Mouse (Mus musculus): ENCODE measurements around the gene Hnrnpm.
"Not testable (repeated sequence)": the region's sequence is repeated elsewhere in the genome, so short reads cannot be mapped to it uniquely, and the experiment has no call there.

Gene Hnrnpm

DNA sequence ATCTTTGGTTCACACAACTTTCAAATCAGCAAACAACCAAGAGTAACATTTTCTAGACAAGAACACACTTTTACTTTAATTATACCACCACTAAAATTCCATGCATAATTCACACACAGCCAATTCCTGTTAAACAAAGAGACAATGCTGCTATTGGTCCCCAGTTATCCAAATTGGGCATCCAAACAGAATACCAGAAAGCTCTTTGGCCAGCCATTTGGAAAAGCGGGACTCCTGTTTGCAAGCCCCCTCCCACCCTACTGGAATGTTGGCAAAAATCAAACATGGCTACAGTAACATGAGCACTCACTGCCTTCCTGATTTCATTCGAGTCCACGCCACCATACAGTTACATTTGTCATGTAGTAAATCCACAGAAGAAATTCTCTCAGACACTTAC, 17.0 kb downstream of the Hnrnpm start:
- DNase-seq (ENCODE audit: low spot score in 2 of 2), result no peak

DNA sequence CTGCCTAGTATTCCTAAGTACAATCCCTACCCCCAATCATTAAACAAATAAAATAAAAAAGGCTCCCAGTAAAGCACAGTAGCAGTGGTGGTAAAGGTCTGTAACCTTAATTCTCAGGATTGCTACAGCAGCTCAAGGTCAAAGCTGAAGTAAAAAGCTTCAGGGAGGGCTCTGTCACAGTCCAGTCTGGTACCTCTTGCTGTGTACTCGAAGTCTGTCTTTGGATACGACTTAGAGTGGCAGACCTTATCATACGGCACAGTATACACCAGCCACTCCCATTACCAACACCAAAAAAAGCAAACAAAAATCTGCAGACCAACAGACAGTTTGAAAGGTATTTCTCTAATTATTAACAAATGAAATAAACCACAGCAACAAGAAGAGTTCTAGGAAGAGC, 19.8 kb downstream of the Hnrnpm start:
- no peak for DNase-seq (ENCODE audit: low spot score in 2 of 2)

DNA sequence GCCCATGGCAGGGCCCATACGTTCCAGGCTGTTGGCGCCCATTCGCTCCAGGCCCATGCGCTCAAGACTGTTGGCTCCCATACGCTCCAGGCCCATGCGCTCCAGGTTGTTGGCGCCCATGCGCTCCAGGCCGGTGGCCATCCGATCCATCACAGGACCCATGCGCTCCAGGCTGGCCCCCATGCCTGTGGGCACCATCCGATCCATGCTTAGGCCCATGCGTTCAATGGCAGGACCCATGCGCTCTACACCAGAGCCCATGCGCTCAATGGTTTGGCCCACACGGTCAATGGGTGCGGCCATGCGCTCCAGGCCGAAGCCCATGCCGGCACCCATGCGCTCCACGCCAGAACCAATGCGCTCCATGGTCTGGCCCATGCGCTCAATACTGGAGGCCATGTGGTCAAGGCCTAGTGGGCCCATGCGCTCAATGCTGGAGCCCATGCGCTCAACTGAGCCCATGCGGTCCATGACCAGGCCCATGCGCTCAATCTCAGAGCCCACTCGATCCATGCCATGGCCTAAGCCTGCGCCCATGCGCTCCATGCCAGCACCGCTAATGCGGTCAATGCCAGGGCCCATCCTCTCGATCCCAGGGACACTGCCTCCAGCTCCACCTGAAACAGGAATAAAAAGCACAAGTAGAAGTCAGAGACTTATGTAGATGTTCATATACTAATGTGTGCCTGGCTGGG, 36.7 kb downstream of the Hnrnpm start:
- no peak for DNase-seq (ENCODE audit: low spot score in 2 of 2)

DNA sequence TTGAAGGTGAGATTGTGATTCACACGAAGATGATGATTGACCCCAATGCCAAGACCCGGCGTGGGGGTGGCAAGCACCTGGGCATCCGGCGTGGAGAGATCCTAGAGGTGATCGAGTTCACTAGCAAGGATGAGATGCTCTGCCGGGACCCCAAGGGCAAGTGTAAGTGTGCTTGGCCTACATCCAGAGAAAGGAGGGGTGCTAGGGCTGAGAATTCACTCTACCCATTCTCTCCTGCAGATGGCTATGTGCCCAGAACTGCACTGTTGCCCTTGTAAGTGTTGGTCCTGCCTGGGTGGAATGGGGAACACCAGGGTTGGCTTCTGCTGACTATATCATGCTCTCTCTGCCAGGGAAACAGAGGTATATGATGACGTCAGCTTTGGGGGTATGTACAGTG, 41.6 kb downstream of the Hnrnpm start:
- no peak for DNase-seq (ENCODE audit: low spot score in 2 of 2)

DNA sequence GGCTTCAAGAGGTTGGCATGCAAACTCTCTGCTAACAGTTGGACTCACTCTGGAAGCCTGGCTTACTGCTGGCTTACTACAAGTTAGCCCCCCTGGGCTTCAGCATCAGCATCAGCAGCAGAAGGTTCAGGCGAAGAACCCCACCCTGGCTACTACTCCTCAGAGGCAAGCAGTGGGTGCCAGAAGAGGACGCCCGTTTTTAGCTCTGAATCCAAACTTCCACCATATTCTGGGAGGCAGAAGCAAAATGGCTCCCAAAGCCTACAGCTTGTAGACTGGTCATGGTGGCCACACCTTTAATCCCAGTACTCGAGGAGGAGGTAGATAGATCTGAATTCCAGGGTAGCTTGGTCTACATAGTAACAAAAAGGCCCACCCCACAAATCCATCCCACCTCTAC, 42.6 kb downstream of the Hnrnpm start:
- no peak for DNase-seq (ENCODE audit: low spot score in 2 of 2)

DNA sequence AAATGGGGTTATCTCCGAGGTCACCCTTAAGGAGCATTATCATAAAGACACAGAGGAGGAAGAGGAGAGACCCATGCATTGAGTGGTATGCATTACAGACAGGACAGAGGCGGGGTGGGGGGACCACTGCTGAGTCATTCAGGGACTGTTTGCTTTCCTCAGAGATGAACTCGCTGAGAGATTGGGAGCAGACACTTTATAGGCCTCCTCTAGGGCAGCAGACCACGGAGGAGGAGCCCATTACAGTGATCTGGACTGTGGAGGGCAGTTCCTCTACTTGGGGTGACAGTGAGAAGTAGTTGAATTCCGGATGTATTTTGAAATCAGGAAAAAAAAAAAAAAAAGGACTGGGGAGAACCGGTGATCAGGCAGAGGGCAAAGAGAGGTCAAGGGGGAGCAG, 46.9 kb downstream of the Hnrnpm start:
- DNase-seq (ENCODE audit: low spot score in 2 of 2), result no peak

DNA sequence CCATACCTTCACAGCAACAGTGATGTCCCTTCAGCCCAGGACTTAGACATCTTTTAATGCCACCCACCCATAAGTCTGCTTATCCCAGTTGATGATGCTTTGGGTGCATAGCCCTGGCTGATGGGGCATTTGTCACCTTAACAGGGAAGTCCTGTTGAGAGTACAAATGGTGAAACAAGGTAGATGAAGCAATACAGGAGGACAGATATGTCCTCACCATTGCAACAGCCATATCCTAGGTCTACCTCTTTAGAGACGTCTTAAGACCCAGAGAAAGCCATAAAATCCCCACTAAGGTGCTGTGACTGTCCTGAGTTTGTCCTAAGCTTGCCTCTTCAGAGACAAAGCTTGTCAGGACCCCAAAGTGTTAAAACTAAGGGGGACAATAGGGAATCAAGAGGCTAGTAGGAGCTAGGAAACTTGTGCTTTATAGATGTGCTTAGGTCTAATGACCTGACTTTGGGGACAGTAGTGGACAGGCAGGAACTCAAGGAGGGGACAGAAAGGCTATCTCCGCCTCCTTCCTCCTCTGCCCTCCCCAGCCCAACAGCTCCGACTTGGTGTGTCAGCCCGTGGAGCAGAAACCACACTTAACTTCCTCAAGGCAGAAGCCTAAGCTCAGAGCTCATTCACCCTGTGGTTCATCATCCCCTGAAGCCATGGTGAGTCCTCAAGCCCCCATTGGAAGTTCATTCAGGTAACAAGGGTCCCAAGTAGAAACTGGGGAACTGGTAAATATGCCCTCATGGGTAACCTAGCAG, 49.0 kb downstream of the Hnrnpm start, which contains the start of gene Pram1:
Gene Pram1 (plus strand): TSS at position 541 of the 761 bp plus-strand sequence.
- no peak for DNase-seq (ENCODE audit: low spot score in 2 of 2)

DNA sequence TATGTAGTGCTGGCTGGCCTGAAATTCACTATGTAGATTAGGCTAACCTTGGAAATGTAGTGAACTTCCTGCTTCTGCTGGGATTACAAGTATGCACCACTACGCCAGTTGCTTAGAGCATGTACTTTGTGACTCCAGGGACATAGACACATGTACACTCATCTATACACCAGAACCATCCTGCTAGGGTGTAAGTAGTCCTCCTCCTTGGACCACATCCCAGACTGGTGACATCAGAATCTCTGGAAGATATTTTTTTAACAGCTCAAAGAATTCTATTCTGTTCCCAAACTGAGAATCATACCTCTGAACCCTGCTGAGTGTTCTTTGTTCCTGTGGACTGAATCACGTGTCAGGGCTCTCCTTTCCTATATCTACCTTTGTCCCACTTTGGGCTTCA, 49.6 kb downstream of the Hnrnpm start:
- DNase-seq (ENCODE audit: low spot score in 2 of 2), result no peak

DNA sequence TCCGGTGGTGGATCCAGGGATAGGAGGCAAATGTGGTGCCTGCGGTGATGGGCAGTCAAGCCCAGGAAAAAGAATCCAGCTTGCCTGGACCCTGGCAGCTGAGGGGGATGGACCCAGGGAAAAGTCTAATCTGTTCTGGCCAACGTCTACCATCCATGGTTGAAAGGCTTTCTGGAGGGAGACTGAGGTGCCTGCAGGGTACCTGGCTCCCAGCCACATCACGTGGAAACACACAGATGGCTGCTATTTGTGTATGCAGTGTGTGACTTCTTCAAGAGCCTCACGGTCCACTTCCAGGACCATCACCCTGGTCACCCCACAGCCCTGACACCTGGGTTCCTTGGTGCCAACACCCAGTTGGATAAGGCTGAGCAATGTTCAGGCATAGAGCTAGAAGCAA, 54.9 kb downstream of the Hnrnpm start:
- DNase-seq (ENCODE audit: low spot score in 2 of 2), result no peak

DNA sequence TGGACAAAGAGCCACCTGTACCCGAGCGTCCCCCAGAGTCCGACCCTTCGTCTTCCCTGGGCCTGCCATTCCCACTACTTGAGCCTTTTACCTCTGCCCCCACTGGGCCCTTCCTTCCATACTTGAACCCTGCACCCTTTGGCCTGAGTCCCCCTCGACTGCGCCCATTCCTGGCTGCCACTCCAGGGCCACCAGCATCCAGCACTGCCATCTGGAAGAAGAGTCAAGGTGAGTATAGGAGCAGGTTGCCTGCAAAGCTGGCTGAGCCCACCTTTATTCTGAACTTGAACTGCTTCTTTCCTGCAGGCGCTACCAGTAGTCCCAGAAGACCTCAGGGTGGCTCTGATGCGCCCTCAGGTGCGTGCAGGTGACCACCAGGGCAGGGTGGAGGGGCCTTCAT, 55.4 kb downstream of the Hnrnpm start:
- DNase-seq (ENCODE audit: low spot score in 2 of 2), result no peak

DNA sequence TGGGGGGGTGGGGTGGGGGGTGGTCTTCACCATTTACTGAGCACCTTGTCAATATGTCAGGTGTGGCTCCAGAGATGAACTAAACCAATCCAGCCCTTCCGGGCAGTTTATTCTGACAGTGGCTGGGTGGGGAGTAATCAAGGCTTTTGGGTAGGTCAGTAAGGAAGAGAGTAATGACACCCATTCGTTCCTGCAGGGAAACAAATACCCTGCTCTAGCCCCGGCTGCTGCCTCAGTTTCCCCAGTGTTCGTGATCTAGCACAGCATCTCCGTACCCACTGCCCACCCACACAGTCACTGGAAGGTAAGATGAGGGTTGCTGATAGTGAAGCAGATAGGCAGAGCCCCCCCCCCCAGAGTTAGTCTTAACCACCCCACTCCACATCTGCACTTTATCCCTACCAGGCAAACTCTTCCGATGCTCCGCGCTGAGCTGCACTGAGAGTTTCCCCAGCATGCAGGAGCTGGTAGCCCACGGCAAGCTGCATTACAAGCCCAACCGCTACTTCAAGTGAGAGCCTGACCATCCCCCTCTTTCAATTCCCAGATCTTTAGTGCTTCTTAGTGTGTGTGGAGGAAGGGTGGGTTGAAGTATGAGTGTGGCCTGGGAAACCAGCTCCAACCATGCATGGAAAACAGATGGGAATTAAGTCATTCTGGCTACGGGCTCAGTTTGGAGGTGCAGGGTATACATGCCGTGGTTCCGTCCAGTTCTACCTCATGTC, 56.3 kb downstream of the Hnrnpm start:
- DNase-seq (ENCODE audit: low spot score in 2 of 2), result no peak

DNA sequence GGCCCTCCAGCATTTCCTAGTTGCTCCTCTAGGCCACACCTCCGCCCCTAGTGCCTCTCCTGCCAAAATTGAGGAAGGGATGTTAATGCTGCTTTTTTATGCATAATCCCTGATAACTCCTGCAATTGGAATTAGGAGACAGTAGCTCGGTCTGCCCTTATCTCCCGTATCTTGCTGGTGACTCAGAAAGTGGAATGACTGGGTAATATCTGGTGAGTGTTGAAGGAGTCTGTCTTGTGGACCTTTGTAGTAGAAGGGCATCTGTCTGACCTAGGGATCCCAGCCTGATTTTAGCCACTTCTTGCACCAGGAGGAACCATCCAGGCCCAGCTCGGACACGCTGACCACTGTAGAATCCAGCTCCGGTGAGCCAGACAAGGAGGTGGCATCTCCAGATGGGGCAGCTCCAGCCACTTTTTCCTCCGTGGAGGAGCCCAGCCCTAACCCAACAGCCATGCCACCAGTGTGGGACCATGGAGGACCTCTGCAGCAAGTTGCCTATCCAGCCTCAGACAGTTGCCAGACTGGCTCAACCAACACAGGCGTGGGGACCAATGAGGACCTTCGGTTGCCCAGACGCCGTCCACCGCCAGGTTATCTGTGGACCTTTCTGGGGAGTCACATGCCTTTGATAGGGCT, 57.1 kb downstream of the Hnrnpm start:
- DNase-seq (ENCODE audit: low spot score in 2 of 2), result no peak

DNA sequence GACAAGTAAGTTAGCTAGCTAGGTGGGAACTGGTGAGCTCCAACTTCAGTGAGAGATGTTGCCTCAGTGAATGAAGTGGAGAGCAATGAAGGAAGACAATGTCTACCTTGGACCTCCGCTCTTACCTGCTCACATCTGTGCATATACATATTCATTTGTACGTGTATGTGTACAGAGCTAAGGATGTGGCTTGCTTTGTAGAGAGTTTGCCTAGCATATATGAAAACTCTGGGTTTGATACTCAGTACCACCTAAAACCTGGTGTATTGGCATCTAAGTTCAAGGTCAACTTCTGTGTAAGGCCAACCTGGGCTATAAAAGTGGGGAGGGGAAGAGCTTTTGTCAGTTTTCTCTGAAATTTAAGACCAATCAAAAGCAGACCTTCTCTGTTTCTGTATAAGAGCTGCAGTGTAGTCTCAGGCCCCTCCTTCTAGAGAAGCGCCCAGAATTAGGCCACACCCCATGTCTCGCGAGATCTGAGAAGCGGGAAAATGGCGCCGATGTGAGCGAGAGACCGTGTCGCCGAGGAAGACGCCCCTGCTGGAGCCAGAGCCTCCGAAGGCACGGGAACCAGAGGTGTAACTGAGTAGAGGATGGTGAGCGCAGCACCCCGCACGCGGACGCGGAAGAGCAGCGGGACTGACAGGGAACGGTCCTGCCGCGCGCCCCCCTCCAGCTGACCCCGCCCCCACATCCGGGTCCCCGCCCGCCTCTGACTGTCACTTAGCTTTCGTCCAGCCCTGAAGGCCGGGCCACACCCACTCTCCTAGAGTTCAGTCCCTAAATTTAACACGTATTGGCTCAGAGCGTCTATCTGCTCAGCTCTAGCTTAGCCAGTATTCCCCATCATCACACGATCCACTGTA, 57.8 kb downstream of the Hnrnpm start, which contains the start of gene Zfp414:
Gene Zfp414 (plus strand): TSS at position 470 of the 866 bp plus-strand sequence.
- DNase-seq (ENCODE audit: low spot score in 2 of 2), result peak; percentile 84 to 90

DNA sequence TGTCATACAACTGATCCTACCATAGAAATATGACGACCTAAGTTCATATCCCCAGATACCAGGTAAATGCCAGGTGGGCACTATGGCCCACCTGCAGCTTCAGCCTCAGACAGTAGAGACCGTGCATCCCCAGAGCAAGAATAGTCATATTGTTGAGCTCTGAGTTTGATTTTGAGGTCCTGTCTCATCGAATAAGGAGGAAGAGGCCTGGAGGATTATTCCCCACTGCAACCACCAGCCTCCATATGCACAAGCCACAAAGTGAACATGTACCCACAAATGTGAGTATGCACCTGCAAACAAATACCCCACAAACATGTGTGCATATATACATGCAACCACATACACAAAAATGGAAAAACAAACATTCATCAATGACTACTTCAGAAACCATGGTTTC, 59.4 kb downstream of the Hnrnpm start:
- DNase-seq (ENCODE audit: low spot score in 2 of 2), result no peak

DNA sequence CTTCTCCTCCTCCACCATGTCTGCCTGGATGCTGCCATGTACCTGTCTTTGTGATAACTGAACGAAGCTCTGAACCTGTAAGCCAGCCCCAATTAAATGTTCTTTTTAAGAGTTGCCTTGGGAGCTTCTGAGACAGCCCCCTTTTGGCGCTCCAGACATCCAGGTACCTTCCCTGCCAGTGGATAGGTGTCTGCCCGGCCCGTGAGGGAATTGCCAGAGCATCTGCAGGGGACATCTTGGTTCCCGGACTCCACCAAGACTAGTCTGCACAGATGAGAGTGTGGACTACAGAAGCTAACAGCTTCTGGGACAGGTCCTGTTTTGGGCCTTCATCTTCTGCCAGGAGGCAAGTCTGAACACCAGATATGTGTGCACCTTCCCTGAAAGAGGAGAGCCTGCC, 72.9 kb downstream of the Hnrnpm start:
- DNase-seq (ENCODE audit: low spot score in 2 of 2), result not testable (repeated sequence)

DNA sequence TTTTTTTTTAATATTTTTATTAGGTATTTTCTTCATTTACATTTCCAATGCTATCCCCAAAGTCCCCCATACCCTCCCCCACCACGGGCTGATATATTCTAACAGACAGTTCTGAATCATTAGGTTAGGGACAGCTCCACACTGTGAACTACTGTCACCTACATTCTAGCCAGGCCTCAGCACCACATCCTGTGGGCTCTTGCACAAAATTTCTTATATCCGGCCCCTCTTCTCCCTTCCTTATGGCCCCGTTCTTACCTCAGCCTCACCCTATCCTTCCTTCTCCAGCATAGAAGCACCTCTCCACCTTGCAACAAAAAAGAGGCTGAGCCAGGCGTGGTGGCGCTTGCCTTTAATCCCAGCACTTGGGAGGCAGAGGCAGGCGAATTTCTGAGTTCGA, 76.1 kb downstream of the Hnrnpm start:
- DNase-seq (ENCODE audit: low spot score in 2 of 2), result no peak

DNA sequence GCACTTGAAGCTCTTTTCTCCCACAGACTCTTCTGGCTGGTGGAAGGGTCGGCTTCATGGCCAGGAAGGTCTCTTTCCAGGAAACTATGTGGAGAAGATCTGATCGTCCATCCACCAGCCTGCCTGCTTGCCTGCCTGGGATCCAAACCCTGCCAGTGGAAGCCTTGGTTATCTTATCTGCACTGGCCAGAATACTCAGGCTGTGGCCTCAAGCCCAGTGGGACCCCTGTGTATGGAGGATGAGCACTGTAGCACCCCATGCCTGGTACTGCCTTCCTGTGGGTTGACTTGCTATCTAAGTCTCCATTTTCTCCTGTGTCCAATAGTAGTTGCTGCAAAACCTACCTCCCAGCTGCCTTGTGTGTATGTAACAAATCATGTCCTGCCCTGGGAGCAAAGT, 79.4 kb downstream of the Hnrnpm start:
- DNase-seq (ENCODE audit: low spot score in 2 of 2), result no peak

DNA sequence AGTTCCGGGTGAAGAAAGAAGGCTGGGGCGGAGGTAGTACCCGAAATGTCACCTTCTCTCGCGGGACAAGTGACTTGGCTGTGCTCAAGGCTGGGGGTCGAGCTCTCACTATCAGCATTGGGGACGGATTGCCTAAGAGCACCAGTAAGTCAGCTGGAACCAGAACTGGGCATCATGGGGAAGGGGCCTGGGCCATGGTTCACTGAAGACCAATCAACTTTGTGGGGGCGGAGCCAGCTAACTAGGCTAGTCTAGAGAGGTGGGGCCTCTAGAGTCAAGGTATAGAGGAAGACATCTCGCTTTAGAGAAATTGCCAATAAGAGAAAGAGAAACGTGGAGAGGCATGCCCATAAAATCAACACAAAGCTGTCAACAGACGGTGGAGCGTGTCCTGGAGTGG, 84.7 kb downstream of the Hnrnpm start:
- no peak for DNase-seq (ENCODE audit: low spot score in 2 of 2)

DNA sequence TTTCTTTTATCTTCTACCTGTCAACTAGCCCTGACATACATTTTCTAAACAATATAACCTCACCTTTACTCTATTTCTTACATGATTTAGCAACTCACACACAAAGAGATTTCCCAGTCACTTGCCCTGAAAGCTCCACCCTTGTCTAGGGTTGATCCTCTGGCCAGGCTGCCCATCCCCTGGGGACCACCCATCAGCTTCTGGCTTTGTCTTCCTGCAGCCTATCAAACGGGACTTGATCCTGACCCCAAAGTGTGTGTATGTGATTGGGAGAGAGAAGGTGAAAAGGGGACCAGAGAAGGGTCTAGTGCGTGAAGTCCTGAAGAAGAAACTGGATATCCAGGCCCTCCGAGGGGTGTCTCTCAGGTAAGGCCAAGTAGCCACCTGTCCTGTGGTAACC, 85.8 kb downstream of the Hnrnpm start:
- no peak for DNase-seq (ENCODE audit: low spot score in 2 of 2)

DNA sequence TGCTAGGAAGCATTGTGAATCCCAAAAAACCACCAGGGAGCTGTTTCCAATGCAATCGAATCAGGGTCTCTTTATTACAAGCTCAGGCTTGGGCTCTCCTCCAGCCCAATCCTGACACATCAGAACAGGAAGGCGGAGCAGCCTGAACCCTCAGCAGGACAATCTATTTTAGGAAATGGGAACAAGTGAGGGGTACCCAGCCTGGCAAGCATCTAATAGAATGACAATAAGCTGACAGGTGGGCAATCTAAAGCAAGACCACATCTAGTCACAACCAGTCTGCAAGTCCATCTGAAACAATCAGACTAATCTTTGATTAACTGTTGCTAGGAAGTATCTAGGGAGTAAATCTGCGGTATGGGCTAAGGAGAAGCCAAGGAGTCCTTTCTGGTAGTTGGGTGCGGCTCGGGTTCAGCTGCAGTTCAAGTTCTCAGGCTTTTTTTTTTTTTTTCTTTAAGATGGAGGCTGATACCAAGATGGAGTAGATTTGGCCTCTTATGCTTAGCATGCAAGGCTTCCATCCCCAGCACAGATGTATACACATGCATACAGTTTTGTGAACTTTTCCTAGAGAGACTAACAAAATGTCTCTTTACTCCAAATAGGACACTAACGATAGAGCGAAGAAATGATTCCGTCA, 86.7 kb downstream of the Hnrnpm start:
- no peak for DNase-seq (ENCODE audit: low spot score in 2 of 2)

DNA sequence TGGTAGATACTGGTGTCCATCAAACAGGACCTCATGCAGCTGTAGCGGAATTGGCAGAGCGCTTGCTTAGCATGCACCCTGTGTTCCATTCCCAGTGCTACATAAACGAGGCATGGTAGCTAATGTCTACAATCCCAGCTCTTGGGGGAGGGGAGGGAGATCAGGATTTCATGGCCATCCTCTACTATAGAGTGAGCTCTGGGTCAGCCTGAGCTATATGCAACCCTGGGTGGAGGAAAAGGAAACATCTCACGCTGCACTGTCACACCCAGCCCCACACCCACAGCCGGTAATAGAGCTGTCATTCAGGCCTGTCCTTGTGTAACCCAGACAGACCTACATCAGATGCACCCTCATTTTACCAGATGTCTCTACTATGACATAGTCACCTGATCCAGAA, 88.2 kb downstream of the Hnrnpm start:
- no peak for DNase-seq (ENCODE audit: low spot score in 2 of 2)
